Mouse (Mus musculus): Measurements from ENCODE around the gene Auh. TPM values are rescaled to one million over a fixed set of nuclear protein-coding genes. Genes with fewer than 3 reads are reported as not detected.

The Auh gene
- polyA plus RNA-seq, 1 experiment = 47.8 TPM

DNA sequence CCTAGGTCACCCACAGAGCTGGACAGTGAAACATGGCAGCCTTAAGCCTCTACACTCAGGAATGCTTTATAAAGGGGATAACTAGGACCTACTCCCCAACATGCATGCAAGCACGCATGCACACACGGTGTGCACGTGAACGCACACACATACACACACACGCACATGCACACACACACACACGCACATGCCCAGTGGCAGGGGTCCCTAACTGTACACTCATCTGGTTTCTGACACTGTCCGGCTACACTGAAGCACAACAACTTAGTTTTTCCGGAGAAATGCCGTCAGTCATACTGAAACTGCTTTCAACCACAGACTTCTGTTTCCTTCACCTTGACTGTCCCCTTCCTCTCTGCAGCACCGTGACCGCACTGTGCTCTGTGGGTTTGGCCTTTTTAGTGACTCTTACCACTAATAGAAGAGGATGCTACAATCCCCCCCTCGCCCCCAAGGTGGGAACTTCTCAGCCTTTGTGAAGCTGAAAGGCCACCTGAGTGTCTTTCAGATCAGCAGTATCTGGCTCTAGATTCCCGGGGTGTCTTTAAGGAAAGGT is 136.0 kb downstream of the Auh start:
- TF ChIP-seq POLR2A (IDR thresholded peaks at IDR 0.05; ENCODE audit: control insufficient read depth, extremely low read depth, insufficient read depth, low read length, poor library complexity) (no peak), CTCF (IDR thresholded peaks at IDR 0.05; ENCODE audit: borderline replicate concordance, control insufficient read depth, extremely low read depth, insufficient read depth, low read length, poor library complexity) (no peak)
- Histone ChIP-seq H3K4me3 (ENCODE audit: control insufficient read depth, insufficient read depth, low read length) (no peak overlapping the region), H3K4me1 (replicated peaks; ENCODE audit: control insufficient read depth, insufficient read depth, low read length) (peaks cover 12% of the 10 kb centered on the region), H3K27ac (ENCODE audit: control insufficient read depth, insufficient read depth, low read length) (no peak overlapping the region), H3K27me3 (ENCODE audit: control insufficient read depth, insufficient read depth, low read length) (no peaks in the 10 kb centered on the region), H3K36me3 (ENCODE audit: control insufficient read depth, insufficient read depth, low read length) (no peaks in the 10 kb centered on the region)
- DNase-seq = no peak
- WGBS = 13% methylated on average over 13 of the region's 13 CpGs

- Histone ChIP-seq H3K27me3 (ENCODE audit: control insufficient read depth, insufficient read depth, low read length) (no peaks in the 10 kb centered on the region), H3K4me1 (replicated peaks; ENCODE audit: control insufficient read depth, insufficient read depth, low read length) (peaks cover 12% of the 10 kb centered on the region), H3K36me3 (ENCODE audit: control insufficient read depth, insufficient read depth, low read length) (no peaks in the 10 kb centered on the region), H3K27ac (ENCODE audit: control insufficient read depth, insufficient read depth, low read length) (no peak overlapping the region), H3K4me3 (ENCODE audit: control insufficient read depth, insufficient read depth, low read length) (no peak overlapping the region)
- no peak for DNase-seq
- 94% methylated on average over 9 of the region's 9 CpGs for WGBS
- TF ChIP-seq CTCF (IDR thresholded peaks at IDR 0.05; ENCODE audit: borderline replicate concordance, control insufficient read depth, extremely low read depth, insufficient read depth, low read length, poor library complexity) (no peak), POLR2A (IDR thresholded peaks at IDR 0.05; ENCODE audit: control insufficient read depth, extremely low read depth, insufficient read depth, low read length, poor library complexity) (no peak)
Measured at GRCm38 (mm10) chr13:52792242-52792844, 137.1 kb downstream of the Auh start.

DNA sequence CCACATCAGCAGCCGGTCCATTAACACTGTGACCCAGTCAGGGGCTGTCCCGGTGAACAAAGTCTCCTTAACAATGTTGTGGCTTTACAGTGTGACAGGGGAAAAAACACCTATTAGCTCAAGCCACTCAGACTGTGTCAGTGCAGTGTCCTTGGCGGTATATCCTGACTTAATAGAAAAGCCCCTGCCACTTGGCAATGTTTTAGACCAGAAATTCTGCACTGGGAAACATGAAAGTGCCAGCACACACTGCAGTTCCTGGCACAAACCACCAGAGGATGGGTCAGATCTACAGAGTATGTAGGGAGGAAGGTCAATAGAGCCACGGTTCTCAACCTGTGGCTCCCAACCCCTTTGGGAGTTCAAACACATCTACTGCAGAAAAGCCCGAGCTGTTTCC is 138.6 kb downstream of the Auh start:
- H3K4me1 ChIP-seq (replicated peaks; ENCODE audit: control insufficient read depth, insufficient read depth, low read length) = peaks cover 12% of the 10 kb centered on the region
- no peak for DNase-seq
- TF ChIP-seq POLR2A (IDR thresholded peaks at IDR 0.05; ENCODE audit: control insufficient read depth, extremely low read depth, insufficient read depth, low read length, poor library complexity) (no peak), CTCF (IDR thresholded peaks at IDR 0.05; ENCODE audit: borderline replicate concordance, control insufficient read depth, extremely low read depth, insufficient read depth, low read length, poor library complexity) (no peak)
- WGBS = 84% methylated on average over 5 of the region's 5 CpGs
- H3K4me3 ChIP-seq (ENCODE audit: control insufficient read depth, insufficient read depth, low read length) = no peak overlapping the region
- H3K27ac ChIP-seq (ENCODE audit: control insufficient read depth, insufficient read depth, low read length) = no peak overlapping the region
- no peaks in the 10 kb centered on the region for H3K27me3 ChIP-seq (ENCODE audit: control insufficient read depth, insufficient read depth, low read length)
- H3K36me3 ChIP-seq (ENCODE audit: control insufficient read depth, insufficient read depth, low read length) = no peaks in the 10 kb centered on the region

Other genes with a start within 250 kb of the Auh start
- 2.5 and 2.9 TPM in 2 replicates for gene Nfil3, start 51.4 kb upstream of the Auh start, polyA plus RNA-seq (2012; rRNA removed)

All from thymus, adult 2 months (tissue).